Mouse (Mus musculus) MEL (cell line): Measurements from ENCODE around the gene Evi2b. TPM values are rescaled to one million over a fixed set of nuclear protein-coding genes. Genes with fewer than 3 reads are reported as not detected.

Experiments used
- polyA plus RNA-seq, 2 experiments: library from polyadenylated mRNA; stranded (reverse) in 1 of 2; unstranded in 1 of 2; fragments of >175 nt in 1 of 2; fragments of >200 nt in 1 of 2; gene quantifications; 2 replicates each; pipeline versions ENCODE4 v1.2.1 to v1.2.4; 2012; ENCODE audit warnings: low replicate concordance in 2 of 2, low read depth in 1 of 2; ENCODE audit not compliant: insufficient read length in 2 of 2, insufficient read depth in 1 of 2, missing spikeins in 1 of 2
- total RNA-seq: library from RNA; depleted of rRNA; stranded (reverse); fragments of 300-350 nt; gene quantifications from 2 replicates; pipeline ENCODE4 v1.2.3, GENCODE M21; 2012; rRNA removed

Gene Evi2b
- total and polyA plus RNA-seq, 3 experiments, result 8.1 to 42.4 TPM; not detected in 1

Other genes starting within 250 kb of the Evi2b start
- gene Gm9964, start 226.9 kb downstream of the Evi2b start, total RNA-seq, result not detected in 2 replicates
- not detected for gene Gm9964, start 226.9 kb downstream of the Evi2b start, polyA plus RNA-seq
- gene Nf1, start 184.1 kb downstream of the Evi2b start, total RNA-seq, result 13.2 and 14.8 TPM in 2 replicates
- 100 to 1,000 TPM in 1 of 2 experiments, 10 to 100 TPM in 1; 20.3 to 108 TPM for gene Nf1, start 184.1 kb downstream of the Evi2b start, polyA plus RNA-seq
- gene Omg, start 19.7 kb downstream of the Evi2b start, total RNA-seq, result not detected in 2 replicates
- under 1 TPM in 1 of 2 experiments, not detected in 1; 0.21 TPM for gene Omg, start 19.7 kb downstream of the Evi2b start, polyA plus RNA-seq
- gene Evi2, start 6.8 kb upstream of the Evi2b start, total RNA-seq, result 0.15 and 0.46 TPM in 2 replicates
- gene Evi2, start 6.8 kb upstream of the Evi2b start, polyA plus RNA-seq, result 1 to 10 TPM in 1 of 2 experiments, not detected in 1; 1.2 TPM
- gene Evi2a, start 6.8 kb upstream of the Evi2b start, total RNA-seq, result 0.13 and 0.19 TPM in 2 replicates
- gene Evi2a, start 6.8 kb upstream of the Evi2b start, polyA plus RNA-seq, result under 1 TPM in 1 of 2 experiments, not detected in 1; 0.18 TPM
- under 0.01 TPM in 1 of 2 replicates, not detected in the other for gene Rab11fip4, start 67.5 kb upstream of the Evi2b start, total RNA-seq
- under 1 TPM in 1 of 2 experiments, not detected in 1; 0.03 TPM for gene Rab11fip4, start 67.5 kb upstream of the Evi2b start, polyA plus RNA-seq